Mouse (Mus musculus) embryonic fibroblast, embryonic 13.5 days (primary cell): ENCODE data around the gene Dok1.

Source experiments
- CTCF ChIP-seq: IDR thresholded peaks from 2 replicates; pipeline ENCODE4 v1.5.1; 2011; ENCODE audit warnings: mild to moderate bottlenecking, control low read depth, low read length, moderate library complexity, borderline replicate concordance; ENCODE audit not compliant: insufficient read depth
- POLR2A ChIP-seq: IDR thresholded peaks from 2 replicates; pipeline ENCODE4 v1.6.1; 2011; ENCODE audit warnings: low read depth, mild to moderate bottlenecking, control low read depth, low read length, moderate library complexity

DNA sequence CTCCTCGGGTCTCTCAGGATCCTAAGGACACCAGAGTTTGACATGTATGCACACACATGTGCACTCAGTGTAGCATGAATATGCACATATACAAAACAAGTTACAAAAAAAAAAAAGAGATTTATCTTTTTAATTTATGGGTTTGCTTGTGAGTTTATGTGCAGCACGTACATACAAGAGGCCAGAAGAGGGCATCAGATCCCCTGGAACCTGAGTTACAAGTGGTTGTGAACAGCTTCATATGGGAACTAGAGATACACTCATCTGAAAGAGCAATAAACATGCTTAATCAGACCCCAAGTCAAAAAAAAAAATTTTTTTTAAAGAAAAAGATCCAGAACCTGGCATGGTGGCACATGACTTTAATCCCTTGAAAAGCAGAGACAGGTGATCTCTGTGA, 41.7 kb upstream of the Dok1 start:
- TF ChIP-seq CTCF (no peak), POLR2A (no peak)
